Mouse (Mus musculus) ES-E14 (cell line): Measurements from ENCODE around the gene Zfyve21.

Experiments used
- CHD2 ChIP-seq: IDR thresholded peaks from 2 replicates; pipeline ENCODE4 v1.6.1; 2014; ENCODE audit warnings: mild to moderate bottlenecking, low read depth, low read length, inconsistent platforms
- HCFC1 ChIP-seq: IDR thresholded peaks from 2 replicates; pipeline ENCODE4 v1.6.1; 2012; ENCODE audit warnings: low read length, inconsistent platforms, borderline replicate concordance; ENCODE audit not compliant: insufficient read depth
- MAFK ChIP-seq: IDR thresholded peaks from 2 replicates; pipeline ENCODE4 v1.6.1; 2014; ENCODE audit warnings: mild to moderate bottlenecking, low read depth, low read length, inconsistent platforms; ENCODE audit not compliant: insufficient read depth
- ZC3H11A ChIP-seq: IDR thresholded peaks from 2 replicates; pipeline ENCODE4 v1.6.1; 2012; ENCODE audit warnings: low read depth, mild to moderate bottlenecking, inconsistent platforms, low read length, borderline replicate concordance
- ZNF384 ChIP-seq: IDR thresholded peaks from 2 replicates; pipeline ENCODE4 v1.6.1; 2012; ENCODE audit warnings: low read depth, low read length, inconsistent platforms

GRCm38 (mm10) chr12:111769306-111769705 lies 44.7 kb upstream of the Zfyve21 start:
- TF ChIP-seq ZC3H11A (peak; percentile 14; the same call in 1 of the 2 replicates), ZNF384 (no peak), HCFC1 (no peak), CHD2 (no peak), MAFK (no peak)
